Mouse (Mus musculus) CD4-positive, CD25-positive, alpha-beta regulatory T cell, adult 2 months (primary cell): ENCODE measurements around the gene 6030408B16Rik.
"Not testable (repeated sequence)": the region's sequence is repeated elsewhere in the genome, so short reads cannot be mapped to it uniquely, and the experiment has no call there.

Source experiments
- DNase-seq: peaks from one replicate; pipeline ENCODE4 v3.0.0-alpha.2; 2012; ENCODE audit warnings: low read depth, low spot score

Gene 6030408B16Rik

DNA sequence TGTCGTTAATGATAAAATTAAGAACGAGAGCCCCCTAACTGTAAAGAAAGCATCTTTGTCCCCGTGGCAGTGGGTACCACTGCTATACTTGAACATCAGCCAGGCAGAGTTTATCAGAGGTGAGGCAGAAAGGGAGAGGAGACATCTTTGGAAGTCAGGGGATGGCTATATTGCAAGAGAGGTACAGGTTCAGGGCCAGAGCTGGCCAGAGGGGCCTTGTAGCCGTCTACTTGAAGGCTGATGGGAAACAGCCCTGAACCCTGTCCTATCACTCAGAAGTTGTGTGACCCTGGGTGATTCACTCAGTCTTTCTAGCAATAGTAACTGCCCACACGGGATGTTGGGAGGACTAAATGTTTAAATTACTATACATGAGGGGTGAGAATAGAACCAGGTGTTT is 28.1 kb downstream of the 6030408B16Rik start:
- DNase-seq, result no peak

DNA sequence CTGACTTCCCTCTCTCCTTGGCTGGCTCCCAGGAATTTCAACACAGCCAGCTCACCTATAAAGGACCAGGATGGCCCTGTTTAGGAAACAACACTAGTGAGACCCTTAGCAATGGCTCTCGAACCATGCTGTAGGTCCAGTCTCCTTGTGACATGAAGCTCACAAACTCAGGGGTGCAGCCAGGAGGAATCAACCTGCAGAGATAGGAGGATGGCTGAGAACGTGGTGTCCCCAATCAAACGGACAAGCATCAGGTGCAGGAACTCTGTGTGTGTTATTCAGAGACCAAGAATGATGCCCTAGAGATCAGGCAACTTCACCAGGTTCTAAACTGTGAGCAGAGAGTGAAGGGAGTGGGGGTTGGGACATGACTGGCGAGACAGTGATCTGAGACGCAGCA is 29.1 kb downstream of the 6030408B16Rik start:
- DNase-seq, result no peak

- no peak for DNase-seq
Observed at GRCm38 (mm10) chr15:101322640-101323039, 29.6 kb downstream of the 6030408B16Rik start.

DNA sequence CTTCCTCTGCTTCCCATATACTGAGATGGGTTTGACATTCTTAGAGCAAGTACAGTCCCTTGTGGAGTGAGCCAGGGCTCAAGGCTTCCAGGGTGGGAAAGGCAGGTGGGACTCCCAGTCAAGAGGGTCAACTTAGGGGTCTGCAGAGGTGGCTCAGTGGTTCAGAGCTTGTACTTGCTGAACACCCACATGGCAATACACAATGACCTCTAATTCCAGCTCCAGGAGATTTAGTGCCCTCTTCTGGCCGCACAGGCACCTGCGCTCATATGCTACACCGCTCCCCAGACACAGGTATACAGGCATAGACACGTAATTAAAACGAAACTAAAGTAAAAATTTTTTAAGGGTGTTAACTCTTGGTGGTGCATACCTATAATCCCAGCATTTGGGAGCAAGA is 30.5 kb downstream of the 6030408B16Rik start:
- no peak for DNase-seq

DNA sequence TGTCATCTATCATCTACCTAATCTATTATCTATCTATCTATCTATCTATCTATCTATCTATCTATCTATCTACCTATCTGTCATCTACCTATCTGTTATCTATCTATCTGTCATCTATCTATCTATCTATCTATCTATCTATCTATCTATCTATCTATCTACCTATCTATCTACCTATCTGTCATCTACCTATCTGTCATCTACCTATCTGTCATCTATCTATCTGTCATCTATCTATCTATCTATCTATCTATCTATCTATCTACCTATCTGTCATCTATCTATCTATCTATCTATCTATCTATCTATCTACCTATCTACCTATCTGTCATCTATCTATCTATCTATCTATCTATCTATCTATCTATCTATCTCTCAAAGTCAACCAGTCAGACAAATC is 31.4 kb downstream of the 6030408B16Rik start:
- not testable (repeated sequence) for DNase-seq

DNA sequence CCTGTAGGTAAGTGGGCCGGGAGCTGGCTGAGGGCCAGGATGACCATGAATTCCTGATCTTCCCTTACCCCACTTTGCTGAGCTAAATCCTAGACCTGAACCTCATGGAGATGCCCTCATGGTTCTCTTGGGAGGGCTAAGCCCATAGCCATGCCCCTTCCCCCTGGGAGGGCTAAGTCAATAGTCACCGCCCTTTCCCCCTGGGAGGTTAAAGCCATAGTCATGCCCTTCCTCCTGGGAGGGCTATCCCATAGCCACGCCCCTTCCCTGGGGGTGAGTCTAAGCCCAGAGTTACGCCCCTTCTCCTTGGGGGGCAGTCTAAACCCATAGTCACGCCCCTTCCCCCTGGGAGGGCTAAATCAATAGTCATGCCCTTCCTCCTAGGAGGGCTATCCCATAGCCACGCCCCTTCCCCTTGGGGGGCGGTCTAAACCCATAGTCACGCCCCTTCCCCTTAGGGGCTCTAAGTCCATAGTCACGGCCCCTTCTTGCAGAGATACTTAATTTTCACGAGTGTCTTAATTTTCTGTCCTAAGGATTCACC is 33.1 kb downstream of the 6030408B16Rik start:
- peak; percentile 11 for DNase-seq

DNA sequence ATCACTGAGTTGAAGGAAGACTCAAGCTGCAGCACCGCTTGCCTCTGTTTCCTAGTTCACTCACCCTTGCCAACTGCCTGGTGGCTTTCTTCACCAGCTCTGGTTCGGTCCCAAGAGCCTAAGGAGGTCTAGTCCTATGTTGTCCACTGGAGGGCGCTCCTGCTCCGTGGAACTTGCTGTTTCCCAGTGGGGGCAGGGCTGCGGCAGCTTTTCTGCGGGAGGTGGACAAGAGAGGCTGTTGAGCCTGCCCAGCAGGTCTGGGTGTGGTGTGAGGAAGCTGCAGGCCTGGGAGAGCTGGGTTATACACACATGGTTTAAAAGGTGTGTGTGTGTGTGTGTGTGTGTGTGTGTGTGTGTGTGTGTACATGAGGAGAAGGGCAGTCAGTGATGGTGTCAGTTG is 34.3 kb downstream of the 6030408B16Rik start:
- DNase-seq, result peak; percentile 73

DNA sequence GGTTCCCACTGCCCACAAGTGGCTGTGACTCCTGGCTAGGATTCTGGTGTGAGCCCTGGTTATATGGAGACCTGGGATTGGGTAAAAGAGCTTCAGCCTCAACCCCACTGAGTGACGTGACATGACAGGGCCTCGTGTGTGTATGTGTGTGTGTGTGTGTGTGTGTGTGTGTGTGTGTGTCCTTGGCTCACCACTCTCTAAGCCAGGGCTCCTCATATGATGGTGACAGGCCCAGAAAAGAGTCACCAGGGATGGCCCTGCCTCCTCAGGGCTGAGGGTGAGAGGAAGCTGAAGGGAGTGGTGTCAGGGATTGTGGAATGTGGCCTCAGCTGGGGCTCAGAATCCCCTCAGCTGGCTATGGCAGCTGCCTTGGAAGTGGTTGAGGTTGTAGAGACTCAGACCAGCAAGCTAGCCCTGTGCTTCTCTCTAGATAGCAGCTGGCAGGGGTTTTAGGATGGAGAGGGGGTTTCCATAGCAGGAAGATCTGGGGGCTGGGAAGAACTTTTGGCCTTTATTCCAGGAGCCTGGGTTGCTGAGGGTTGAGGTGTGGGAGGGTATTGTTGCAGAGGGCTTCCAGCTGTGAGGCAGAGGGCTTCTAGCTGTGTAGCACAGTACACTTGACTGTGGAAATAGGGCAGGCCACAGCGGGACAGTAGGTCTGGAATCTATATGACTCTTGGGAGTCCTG is 36.0 kb downstream of the 6030408B16Rik start:
- no peak for DNase-seq

DNA sequence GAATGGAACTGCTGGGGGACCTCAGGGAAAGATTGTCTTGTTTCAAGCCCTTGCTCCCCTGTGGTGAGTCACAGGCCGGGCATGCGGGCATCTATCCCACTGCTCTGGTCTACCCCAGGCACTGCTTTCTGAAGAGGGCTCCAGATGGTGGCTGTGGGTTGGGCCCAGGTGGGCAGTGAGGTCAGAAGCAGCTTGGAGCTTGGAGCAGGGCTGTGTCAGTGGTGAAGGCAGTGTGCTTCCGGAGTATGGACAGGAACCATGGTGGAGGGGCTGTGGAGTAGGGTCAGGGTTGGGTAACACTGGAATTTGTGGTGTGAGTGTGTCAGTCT is 36.5 kb downstream of the 6030408B16Rik start:
- DNase-seq, result no peak

DNA sequence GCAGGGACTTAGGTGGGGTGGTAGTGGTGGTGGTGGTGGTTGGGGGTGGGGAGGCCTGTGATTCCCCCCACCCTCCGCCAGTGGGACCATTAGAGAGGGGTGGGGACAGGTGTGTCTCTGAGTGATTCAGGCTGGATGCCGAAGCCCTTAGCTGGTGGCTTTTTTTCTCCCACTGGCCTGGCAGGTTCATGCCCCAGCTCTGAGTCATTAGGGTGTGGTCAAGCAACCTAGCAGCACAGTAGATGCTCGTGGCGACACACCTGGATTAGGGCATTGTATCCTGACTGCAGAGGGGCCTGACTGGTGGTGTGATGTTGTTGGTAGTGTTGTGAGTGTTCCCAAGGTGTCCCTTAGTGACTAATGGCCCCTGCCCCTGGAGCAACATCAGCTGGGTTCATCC is 38.1 kb downstream of the 6030408B16Rik start:
- DNase-seq, result no peak

DNA sequence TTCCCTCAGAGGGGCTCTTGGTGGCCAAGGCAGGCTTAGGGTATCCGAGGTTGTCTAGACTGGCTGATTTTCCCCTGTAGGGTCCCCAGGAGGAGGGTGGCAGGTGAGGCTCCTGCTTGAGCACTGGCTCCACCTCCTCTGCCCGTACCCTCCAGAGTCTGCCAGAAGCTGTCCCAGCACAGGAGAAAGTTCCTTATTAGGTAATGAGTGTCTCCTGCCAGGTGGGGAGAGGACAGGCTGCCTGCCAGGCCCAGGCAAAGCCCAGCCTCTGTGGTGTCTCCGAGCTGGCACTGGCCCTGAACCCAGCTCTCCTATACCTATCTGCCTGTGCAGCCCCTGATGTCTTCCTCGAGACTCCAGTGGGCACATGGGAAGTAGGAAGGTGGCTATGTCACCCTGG is 39.4 kb downstream of the 6030408B16Rik start:
- no peak for DNase-seq

DNA sequence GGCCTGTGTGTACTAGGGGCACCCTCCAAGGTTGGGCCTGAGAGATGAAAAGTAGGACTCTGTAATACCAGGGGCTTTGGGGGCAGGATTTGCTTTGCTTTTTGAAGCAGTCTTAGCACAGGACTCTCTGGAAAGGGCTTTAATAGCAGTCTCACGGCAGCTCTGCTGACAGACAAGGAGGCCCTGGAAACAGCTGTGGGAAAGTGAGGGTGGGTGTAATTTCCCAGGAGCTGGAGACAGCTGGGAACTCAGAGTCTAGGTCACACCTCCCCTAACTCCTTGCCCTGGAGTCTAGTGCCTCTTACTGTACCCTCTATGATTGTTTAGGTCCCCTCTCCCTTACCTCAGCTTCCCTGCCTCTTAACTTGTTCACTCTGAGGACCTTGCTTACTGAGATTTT is 40.2 kb downstream of the 6030408B16Rik start:
- DNase-seq, result no peak

GRCm38 (mm10) chr15:101333648-101334047 is 40.6 kb downstream of the 6030408B16Rik start:
- no peak for DNase-seq

- DNase-seq, result no peak
Observed at GRCm38 (mm10) chr15:101336474-101337174, 43.6 kb downstream of the 6030408B16Rik start.

GRCm38 (mm10) chr15:101338359-101338758 is 45.3 kb downstream of the 6030408B16Rik start:
- no peak for DNase-seq

GRCm38 (mm10) chr15:101339537-101339936 is 46.5 kb downstream of the 6030408B16Rik start:
- DNase-seq, result peak; percentile 87

DNA sequence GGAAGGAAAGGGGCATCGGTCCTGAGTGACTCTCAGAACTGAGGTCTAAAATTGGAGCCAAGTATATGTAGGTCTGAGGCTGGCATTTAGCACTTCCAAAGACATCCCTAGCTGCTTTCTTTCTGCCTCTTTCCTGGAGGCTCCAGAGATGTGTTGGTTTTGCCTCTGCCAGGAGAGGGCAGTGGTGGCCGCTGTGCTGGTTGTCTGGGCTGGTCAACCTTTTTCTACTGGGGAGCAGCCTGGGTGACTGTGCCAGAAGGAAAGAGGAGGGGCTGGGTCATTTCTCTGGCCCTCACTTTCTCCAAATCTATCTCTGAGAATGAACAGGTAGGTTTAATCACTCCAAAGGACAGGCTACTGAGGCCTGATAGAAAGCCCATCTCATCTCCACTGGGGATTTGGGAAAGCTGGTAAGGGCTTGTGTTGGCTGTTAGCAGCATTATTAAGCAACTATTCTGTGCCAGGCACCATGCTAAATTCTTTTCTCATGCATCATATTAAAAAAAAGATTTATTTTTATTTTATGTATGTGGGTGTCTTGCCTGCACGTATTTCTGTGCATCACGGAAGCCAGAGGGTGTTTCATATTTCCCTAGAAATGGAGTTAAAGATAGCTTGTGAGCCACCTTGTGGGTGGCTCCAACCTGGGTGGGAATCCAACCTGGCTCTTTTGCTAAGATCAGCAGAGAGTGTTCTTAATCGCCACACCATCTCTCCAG is 48.9 kb downstream of the 6030408B16Rik start:
- DNase-seq, result no peak
